16 mouse cellular contexts compared by ENCODE assay signal in genomic region chr19:32263753-32264152, GRCm38 (mm10).
DNase-seq lines count a peak whose midpoint lies in the region; ATAC-seq and TF ChIP-seq lines count a peak whose summit lies in the region.
"Had no signal": no experiment of that assay in that cellular context is flagged by ENCODE, and none has a peak within 500 bp of the region (broad histone marks: within the 10 kb centered on the region; RNA-seq: fewer than 3 reads in every experiment).

No protein-coding gene starts in this region.

- 0 out of 2 replicates have a peak overlapping the region, but pooled peaks have one; percentile 13 for H3K27ac ChIP-seq in liver, postnatal 0 days (ENCODE audit: low read depth)
- H3K27ac ChIP-seq in forebrain, embryonic 12.5 days, result no peak overlapping the region
- H3K27ac ChIP-seq in neural tube, embryonic 15.5 days (replicated peaks), result no peak overlapping the region
- H3K27ac ChIP-seq: embryonic facial prominence, embryonic 13.5 days; forebrain, embryonic 10.5 days; hindbrain, embryonic 12.5 days; limb, embryonic 12.5 days had no signal

- no peak for TF ChIP-seq CTCF in liver, postnatal 0 days (IDR thresholded peaks at IDR 0.05; ENCODE audit: low read depth)

- H3K27me3 ChIP-seq in megakaryocyte, embryonic 14.5 days (replicated peaks), result no peaks in the 10 kb centered on the region
- no peaks in the 10 kb centered on the region for H3K27me3 ChIP-seq in liver, postnatal 0 days (ENCODE audit: insufficient read depth, low read length)
- no peaks in the 10 kb centered on the region for H3K27me3 ChIP-seq in forebrain, embryonic 12.5 days
- H3K27me3 ChIP-seq in neural tube, embryonic 15.5 days (replicated peaks), result no peaks in the 10 kb centered on the region
- H3K27me3 ChIP-seq: embryonic facial prominence, embryonic 13.5 days; hindbrain, embryonic 12.5 days; limb, embryonic 12.5 days had no signal

- H3K4me3 ChIP-seq in megakaryocyte, embryonic 14.5 days (replicated peaks), result peak overlapping the region; percentile 26
- H3K4me3 ChIP-seq in liver, postnatal 0 days (ENCODE audit: low read depth, low read length), result no peak overlapping the region
- H3K4me3 ChIP-seq in forebrain, embryonic 12.5 days (replicated peaks), result no peak overlapping the region
- no peak overlapping the region for H3K4me3 ChIP-seq in neural tube, embryonic 15.5 days (replicated peaks)
- H3K4me3 ChIP-seq: embryonic facial prominence, embryonic 13.5 days; forebrain, embryonic 10.5 days; hindbrain, embryonic 12.5 days; limb, embryonic 12.5 days had no signal

- no peaks in the 10 kb centered on the region for H3K9me3 ChIP-seq in megakaryocyte, embryonic 14.5 days
- no peaks in the 10 kb centered on the region for H3K9me3 ChIP-seq in liver, postnatal 0 days (ENCODE audit: low read length)
- no peaks in the 10 kb centered on the region for H3K9me3 ChIP-seq in forebrain, embryonic 12.5 days
- H3K9me3 ChIP-seq in neural tube, embryonic 15.5 days (replicated peaks), result no peaks in the 10 kb centered on the region
- H3K9me3 ChIP-seq: embryonic facial prominence, embryonic 13.5 days; forebrain, embryonic 10.5 days; hindbrain, embryonic 12.5 days; limb, embryonic 12.5 days had no signal

- ATAC-seq in megakaryocyte, adult 5-6 weeks (ENCODE audit: poor library complexity, severe bottlenecking), result no peak
- peak; percentile 30; the same call in 1 of the 2 replicates for ATAC-seq in liver, postnatal 0 days
- no peak for ATAC-seq in forebrain, embryonic 12.5 days (ENCODE audit: low FRiP score)
- ATAC-seq in neural tube, embryonic 15.5 days (ENCODE audit: low FRiP score), result no peak

- WGBS in liver, postnatal 0 days (ENCODE audit: insufficient replicate concordance), result 35% methylated on average over 1 of the region's 1 CpGs
- 95% methylated on average over 1 of the region's 1 CpGs for WGBS in forebrain, embryonic 12.5 days
- 84% methylated on average over 1 of the region's 1 CpGs for WGBS in neural tube, embryonic 15.5 days

- peak; percentile 58 for TF ChIP-seq EP300 in liver, postnatal 0 days (IDR thresholded peaks at IDR 0.05; ENCODE audit: low read depth)

- DNase-seq in induced T-regulatory cell, adult 2 months (ENCODE audit: low read depth), result peak; percentile 77
- no peak for DNase-seq in liver, postnatal 0 days
- DNase-seq in lung, postnatal 4 days, result no peak
- DNase-seq: adrenal gland, postnatal 25 days; cerebellum, adult 11-12 months; kidney, postnatal 14 days; lung, postnatal 10 days; midbrain, embryonic 14.5 days had no signal

- peaks cover 95% of the 10 kb centered on the region for H3K4me1 ChIP-seq in megakaryocyte, embryonic 14.5 days
- peaks cover 53% of the 10 kb centered on the region for H3K4me1 ChIP-seq in liver, postnatal 0 days (ENCODE audit: insufficient read depth)
- no peaks in the 10 kb centered on the region for H3K4me1 ChIP-seq in forebrain, embryonic 12.5 days
- H3K4me1 ChIP-seq in neural tube, embryonic 15.5 days, result 0 out of 2 replicates have a peak, but pooled peaks cover 5% of the 10 kb centered on the region
- H3K4me1 ChIP-seq: hindbrain, embryonic 12.5 days had no signal

- H3K36me3 ChIP-seq in megakaryocyte, embryonic 14.5 days (replicated peaks; ENCODE audit: low read length), result peaks cover 32% of the 10 kb centered on the region
- H3K36me3 ChIP-seq in liver, postnatal 0 days (replicated peaks; ENCODE audit: insufficient read depth, low read length), result no peaks in the 10 kb centered on the region
- no peaks in the 10 kb centered on the region for H3K36me3 ChIP-seq in forebrain, embryonic 12.5 days (replicated peaks)
- no peaks in the 10 kb centered on the region for H3K36me3 ChIP-seq in neural tube, embryonic 15.5 days
- H3K36me3 ChIP-seq: embryonic facial prominence, embryonic 13.5 days; forebrain, embryonic 10.5 days; hindbrain, embryonic 12.5 days; limb, embryonic 12.5 days had no signal

- H3K9ac ChIP-seq in liver, postnatal 0 days (replicated peaks), result no peak overlapping the region
- no peak overlapping the region for H3K9ac ChIP-seq in forebrain, embryonic 12.5 days
- no peak overlapping the region for H3K9ac ChIP-seq in neural tube, embryonic 15.5 days (replicated peaks)
- H3K9ac ChIP-seq: embryonic facial prominence, embryonic 13.5 days; hindbrain, embryonic 12.5 days; limb, embryonic 12.5 days had no signal

- H3K4me2 ChIP-seq in liver, postnatal 0 days (ENCODE audit: low read depth, low read length), result no peak overlapping the region
- H3K4me2 ChIP-seq in forebrain, embryonic 12.5 days, result no peak overlapping the region
- H3K4me2 ChIP-seq in neural tube, embryonic 15.5 days, result no peak overlapping the region
- H3K4me2 ChIP-seq: embryonic facial prominence, embryonic 13.5 days; hindbrain, embryonic 12.5 days; limb, embryonic 12.5 days had no signal
